Mouse (Mus musculus) adrenal gland (tissue): ENCODE results near the gene Chn2.

Experiments
- intact Hi-C: fragments of 180-260 bp; cut with DNase I; formaldehyde crosslinking; loops from one replicate; pipeline ENCODE4 v1.15.1; 2025

Chn2 gene

DNA sequence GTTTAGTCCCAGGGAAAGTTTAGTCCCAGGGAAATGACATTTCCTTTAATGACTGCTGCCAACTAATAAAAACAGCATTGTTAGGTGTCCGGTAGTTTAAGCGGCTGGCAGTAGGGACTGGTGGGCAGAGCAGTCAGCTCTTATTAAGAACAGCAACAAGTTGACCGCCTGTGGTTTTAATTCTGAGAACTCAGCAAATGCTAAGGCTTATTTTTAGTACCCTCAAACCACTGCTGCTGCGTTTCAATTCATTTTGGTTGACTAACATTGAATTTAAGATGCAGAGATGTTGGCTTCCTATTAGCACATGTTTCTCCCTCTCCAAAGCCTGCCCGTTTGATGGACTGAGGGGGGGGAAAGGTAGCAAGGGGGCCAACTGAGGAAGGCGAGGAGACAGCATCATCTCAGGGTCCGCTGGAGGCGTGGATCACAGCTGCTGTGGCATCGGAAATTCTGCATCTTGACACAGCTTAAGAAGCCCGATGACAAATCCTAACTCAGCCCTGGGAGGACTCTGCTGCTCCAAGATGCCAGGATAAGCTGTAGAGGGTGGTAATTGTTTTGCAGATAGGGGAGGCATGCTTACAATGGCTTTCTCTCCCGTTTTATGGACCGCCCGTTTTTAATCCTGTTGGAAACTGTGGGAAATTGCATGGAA, 2.2 kb downstream of the Chn2 start:
- intact Hi-C loops, result no loop called here

GRCm38 (mm10) chr6:54042142-54042541, 2.8 kb downstream of the Chn2 start:
- intact Hi-C loops, result no loop called here

- intact Hi-C loops, result no loop called here
Measured at GRCm38 (mm10) chr6:54043536-54043935, 4.2 kb downstream of the Chn2 start.

DNA sequence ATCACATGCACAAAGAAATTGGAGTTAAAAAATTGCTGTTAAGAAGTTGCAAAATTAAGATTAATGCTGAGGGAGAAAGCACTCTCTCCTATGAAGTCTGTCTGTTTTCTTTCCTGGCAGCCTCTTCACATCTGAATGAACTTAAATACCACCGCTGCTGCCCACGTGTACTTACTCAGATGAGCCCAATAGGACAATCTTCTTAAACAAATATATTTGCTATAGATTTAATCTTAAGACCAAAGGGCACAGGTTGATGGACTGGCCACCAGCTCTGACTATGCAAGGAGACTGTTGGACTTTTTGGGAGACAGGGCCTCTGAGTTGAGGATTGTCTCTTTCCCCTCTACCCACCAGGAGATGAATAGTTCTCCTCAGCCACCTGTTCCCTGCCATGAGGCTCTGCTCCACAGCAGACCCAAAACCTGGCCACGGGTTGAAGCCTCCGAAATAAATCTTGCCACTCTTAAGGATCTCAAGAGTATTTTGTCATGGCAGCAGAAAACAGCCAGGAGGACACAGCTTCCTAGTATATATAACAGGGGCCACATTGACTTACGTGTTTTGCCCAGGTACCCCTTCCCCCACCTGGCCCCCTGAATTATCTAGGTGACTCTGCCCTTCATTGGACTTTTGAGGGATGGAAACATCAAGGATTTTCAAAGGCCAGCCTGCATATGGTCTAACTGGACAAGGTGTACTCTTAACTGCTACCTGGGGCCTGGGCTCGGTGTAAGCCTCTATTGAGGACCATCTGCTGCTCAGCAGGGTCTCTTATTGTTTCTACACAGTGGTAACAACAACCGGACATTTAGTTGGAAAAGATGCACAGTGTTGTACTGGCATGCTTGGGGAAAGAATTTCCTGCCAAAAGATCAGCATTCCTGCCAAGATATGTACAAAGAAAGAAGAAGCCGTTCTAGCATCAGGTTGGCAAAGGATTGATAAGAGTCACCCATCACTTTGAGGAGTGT, 6.7 kb downstream of the Chn2 start:
- intact Hi-C loops, result no loop called here

DNA sequence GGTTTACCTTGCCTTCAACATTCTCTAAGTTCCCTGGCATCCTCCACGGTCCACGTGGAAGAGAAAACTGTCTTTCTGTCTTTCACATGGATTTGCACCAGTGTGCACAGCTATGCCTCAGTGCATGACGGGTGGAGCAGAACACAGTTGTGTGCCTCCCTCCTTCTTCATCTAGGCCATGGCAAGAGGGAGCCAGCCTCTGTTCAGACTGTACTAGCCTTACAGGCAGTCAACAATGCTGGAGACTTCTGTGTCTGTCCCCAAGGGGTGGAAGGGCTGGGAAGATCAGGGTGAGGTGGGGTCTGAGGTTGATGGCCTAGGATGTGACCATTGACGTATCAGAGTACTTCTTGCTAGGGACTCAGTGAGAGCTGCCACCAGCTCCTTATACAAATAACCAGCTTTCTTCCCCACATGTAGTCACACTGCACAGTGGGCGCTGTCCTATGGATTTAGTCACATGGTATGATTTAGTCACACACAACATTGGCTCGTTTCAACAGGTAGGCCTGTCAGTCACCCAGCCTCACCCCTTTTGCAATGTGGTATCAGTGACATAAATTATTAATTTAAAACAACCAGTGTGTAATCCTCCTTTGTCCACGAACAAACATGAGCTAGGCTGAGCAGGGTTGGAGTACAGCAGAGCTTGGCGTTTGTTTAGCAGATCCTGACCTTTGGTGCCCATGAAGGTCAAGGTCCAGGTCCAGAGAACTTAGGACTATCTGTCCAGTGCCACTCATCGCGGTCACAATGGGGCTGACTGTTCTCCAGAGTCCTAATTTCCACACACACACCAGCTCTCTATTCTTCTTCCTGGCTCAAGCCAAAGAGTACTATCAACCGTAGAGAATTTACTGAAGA, 7.8 kb downstream of the Chn2 start:
- intact Hi-C loops, result no loop called here

GRCm38 (mm10) chr6:54048768-54049167, 9.4 kb downstream of the Chn2 start:
- intact Hi-C loops, result no loop called here

DNA sequence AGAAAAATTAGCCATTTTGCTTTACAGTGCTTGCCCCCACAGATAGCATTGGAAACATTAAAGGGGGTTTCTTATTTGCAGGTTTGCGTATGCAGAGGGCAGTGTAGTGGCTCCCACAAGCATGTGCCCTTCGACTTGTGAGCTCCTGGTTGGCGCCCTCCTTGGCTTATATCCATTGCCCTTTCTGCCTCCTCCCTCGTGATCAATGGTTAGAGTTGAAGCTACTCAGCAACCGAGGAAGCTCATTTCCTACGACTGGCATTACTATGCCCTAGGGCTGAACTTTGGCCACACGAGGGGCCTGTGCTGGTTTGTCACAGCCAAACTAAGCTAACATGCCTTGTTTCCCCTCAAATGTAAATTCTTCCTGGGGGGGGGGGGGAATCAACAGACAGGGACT, 11.8 kb downstream of the Chn2 start:
- intact Hi-C loops, result no loop called here

DNA sequence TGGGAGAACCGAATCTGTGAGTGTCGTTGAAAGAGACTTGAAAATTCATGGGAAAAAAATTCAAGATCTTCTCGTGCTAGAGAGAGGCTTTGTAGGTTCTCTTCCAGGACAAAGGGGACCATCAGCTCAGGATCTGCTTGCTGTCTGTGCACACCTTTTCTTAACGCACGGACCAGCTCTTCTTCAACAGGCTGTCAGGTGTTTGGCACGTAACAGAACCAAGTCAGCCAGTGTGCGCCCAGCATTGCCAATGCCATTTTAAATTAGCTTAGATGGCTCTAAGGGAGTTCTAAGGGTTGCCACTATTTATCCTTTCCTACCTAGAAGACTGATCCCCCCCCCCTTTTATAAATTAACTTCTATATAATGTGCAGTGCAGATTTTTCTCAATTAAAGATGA, 12.8 kb downstream of the Chn2 start:
- intact Hi-C loops, result no loop called here

DNA sequence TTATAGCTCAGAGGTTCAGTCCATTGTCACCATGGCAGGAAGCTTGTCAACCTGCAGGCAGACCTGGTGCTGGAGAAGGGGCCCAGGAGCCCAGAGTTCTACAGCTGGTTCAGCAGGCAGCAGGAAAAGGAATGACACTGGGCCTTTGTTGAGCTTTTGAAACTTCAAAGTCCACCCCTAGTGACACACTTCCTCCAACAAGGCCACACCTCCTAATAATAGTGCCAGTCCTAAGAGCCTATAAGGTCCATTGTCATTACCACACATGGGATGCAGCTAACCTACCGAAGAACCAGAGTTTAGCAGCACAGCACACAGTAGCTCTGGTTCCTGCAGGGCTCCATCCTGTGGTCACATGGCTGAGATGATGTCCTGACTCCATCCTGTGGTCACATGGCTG, 13.3 kb downstream of the Chn2 start:
- intact Hi-C loops, result no loop called here

- intact Hi-C loops, result no loop called here
Measured at GRCm38 (mm10) chr6:54053316-54053715, 14.0 kb downstream of the Chn2 start.

DNA sequence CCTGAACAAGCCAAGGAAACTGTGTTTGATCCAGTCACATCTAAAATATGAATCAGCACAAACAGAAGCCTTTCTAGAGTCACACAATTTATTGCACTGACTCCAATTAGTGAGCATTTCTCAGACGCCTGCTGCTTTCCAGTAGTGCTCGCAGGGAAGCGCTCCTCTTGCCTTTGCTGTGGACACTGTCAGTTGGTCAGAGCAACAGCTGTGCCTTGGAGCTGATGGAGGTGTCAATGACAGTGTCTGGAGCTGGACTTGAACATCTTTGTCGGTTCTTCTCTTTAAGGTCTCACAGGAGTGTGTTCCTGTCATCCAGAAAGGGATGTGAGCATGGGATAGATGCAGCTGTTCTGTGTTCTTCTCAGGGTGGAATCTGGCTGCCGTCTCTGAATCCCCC, 16.0 kb downstream of the Chn2 start:
- intact Hi-C loops, result no loop called here

DNA sequence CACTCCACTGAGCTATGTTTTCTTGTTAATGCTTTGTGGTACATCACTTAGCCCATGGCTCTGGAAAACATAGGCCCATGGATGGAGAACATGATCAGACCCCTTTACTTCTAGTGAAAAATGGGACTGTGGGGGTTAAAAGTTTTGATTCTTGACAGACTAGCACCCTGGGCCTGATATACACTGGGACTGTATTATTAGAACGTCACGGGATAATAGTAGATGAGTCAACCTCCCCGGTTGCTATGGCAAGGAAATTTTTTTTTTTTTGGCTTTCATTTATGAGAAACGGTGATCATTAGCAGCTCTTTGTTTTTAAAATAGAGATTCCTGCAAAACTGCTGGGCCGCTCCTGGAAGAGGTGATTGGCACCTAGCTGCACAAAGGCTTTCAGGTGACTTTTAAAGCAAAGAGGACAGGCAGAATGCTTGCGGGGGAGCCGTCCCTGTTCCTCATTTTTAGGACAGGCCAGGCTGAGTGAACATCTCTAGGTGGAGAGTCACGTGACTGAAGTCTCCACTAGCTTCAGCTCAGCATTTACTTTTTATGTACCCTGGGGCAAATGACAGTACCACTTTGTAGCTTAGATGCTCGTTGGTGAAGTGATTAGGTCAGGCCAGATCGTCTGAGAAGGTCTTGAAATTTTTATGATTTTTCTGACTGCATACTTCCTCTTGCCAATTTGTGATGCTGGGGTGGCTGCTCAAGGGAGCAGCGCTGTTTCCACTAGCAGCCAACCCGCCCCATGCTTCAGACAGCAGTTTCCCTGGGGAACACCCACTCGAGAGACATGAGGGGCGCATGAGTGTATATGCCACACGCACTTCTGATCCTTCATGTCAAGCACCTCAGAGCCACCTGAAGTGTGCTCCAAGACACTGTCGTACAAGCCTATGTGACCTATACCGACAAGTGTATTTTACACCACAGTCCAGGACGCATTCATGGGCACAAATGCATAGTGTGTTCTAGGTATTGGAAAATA, 17.5 kb downstream of the Chn2 start:
- intact Hi-C loops, result no loop called here

DNA sequence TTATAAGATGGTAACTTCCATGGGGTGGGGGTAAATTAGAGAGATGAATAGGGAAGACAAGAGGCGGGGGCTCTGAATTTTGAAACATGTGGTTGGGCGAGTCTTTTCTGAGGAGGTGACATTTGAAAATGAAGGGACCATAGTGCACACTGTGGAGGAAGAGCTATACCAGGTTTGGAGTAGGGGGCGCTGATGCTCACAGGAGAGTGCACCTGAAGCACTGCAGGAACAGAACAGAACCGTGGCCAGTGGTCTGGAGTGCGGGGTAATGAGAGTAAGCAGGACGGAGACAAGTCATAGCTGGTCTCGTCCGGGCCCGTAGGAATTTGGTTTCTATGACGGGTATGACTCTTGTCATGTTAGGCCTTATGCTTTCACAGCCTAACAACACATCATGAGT, 18.3 kb downstream of the Chn2 start:
- intact Hi-C loops, result no loop called here

GRCm38 (mm10) chr6:54058837-54059236, 19.5 kb downstream of the Chn2 start:
- intact Hi-C loops, result no loop called here

DNA sequence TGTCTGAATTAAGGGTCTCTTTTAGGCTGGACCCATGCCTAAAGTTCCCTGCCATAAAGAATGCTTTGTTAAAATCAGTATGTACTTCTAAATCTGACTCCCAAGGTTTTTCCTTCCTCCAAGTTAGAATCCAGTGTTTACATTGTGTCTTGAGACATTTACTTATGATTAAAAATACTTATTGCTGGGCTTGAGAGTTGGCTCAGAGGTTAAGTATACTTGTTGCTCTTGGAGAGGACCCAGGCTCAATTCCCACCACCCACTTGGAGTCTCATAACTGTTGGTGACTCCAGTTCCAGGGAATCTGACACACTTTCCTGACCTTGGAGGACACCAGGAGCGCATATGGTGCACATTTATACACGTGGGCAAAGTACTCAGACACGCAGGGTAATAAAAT, 20.9 kb downstream of the Chn2 start:
- intact Hi-C loops, result no loop called here

- intact Hi-C loops, result no loop called here
Measured at GRCm38 (mm10) chr6:54061375-54061774, 22.0 kb downstream of the Chn2 start.

DNA sequence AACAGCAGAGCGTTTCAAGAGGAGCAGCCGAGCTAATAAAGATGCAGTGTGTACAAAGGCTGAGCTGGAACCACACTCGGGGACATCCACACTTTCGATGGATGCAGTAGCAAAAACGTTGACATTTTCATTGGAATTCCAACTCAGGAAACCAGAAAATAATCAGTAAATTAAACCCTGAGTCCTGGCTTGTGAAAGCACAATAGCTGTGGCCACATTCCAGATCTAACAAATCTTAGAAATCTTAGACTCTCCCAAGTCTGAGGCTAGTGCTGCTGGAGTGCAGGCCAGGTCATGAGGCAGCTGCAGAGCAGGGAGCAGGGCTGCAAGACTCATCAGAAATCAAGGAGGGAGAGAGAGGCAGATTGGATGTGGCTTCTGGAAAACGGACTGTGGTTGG, 24.5 kb downstream of the Chn2 start:
- intact Hi-C loops, result no loop called here

GRCm38 (mm10) chr6:54067380-54067779, 28.0 kb downstream of the Chn2 start:
- intact Hi-C loops, result no loop called here

GRCm38 (mm10) chr6:54068882-54069281, 29.5 kb downstream of the Chn2 start:
- intact Hi-C loops, result no loop called here

DNA sequence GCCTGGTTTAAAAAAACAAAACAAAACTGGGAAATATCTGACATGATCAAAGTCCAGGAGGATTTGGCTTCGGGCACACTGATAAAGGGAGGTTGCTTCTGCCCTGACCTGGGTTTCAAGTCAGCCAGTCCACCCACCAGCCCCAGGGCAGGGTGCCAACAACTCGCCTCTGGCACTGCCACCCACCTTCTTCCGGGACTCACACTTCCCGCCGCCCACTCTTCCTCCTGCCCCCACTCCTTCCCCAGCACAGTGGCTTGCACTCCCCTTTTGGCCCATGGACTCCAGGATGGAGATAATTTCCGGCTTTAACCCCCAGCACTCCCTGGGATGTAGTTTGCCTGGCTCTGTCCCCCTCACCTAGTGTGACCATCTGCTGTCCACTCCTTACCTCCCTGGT, 31.4 kb downstream of the Chn2 start:
- intact Hi-C loops, result no loop called here

- intact Hi-C loops, result no loop called here
Measured at GRCm38 (mm10) chr6:54071478-54071877, 32.1 kb downstream of the Chn2 start.
